Mouse (Mus musculus) frontal cortex, adult (tissue): ENCODE measurements around the gene Nrxn1.

ENCODE experiments used
- ATAC-seq: cut with Nextera tagmentation; 2 replicates; pipeline ENCODE4 v1.9.2; 2017; ENCODE audit warnings: mild to moderate bottlenecking, moderate library complexity, mixed read lengths; ENCODE audit not compliant: low TSS enrichment

Nrxn1 gene

GRCm38 (mm10) chr17:90583826-90584534, 508.9 kb downstream of the Nrxn1 start:
- ATAC-seq = no peak

GRCm38 (mm10) chr17:90583196-90583595, 509.7 kb downstream of the Nrxn1 start:
- ATAC-seq = 0 out of 2 replicates have a peak, but pooled peaks have one; percentile 6

DNA sequence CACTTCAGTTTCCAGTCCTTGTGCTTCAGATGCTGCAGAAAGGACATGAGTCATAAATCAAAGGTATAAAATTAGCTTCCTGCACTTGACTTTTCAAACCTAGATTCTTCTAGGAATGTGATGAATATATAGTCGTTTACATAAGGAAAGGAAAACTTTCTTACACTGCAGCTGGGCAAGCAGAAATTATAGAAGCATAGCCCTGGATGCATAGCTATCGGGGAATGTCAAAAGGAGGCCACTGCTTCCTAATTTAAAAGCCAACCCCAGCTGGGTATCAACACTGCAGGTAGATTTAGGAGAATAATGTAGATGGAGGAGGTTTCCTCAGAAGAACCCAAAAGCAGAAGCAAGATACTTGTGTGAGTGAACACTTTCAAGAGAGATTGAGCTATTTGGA, 523.0 kb downstream of the Nrxn1 start:
- ATAC-seq = peak; percentile 72

DNA sequence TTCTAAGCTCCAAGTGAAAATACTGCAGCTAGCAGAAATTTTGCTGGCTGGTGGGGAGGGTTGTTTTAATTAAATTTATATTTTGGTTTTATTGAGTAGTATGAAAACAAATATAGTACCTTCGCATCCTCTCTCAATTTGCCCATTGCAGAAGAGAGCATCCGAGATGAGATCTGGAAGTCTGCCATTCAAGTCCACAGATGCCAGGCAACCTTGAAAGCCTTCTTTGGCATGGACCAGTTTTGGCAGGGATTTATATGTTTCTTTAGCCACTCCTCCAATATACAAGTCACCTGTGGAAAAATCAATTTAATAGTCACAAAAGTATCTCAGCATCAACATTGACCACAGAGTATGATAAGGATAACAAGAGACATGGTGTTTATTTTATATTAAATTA, 527.7 kb downstream of the Nrxn1 start:
- ATAC-seq = no peak

DNA sequence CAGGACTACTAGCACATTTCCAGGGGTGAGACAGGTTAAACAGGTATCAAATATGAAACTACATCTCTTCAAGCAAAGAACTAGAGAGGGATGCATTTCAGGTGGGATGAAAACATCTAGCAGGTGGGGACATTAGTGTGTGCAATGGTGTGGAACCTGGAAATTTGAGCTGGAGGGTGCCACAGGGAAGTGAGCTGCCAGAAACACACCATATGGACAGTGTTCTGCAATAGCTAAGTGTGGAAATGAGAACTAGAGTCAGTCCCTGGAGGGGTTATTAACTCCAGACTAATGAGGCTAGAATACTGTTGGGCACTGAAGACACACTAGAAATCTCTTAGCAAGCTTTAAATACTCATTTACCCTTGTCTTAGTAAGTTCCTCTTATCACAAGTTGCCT, 536.5 kb downstream of the Nrxn1 start:
- ATAC-seq = no peak

- ATAC-seq = peak; percentile 47; the same call in 1 of the 2 replicates
These were observed 542.5 kb downstream of the Nrxn1 start for GRCm38 (mm10) chr17:90550415-90550814.

DNA sequence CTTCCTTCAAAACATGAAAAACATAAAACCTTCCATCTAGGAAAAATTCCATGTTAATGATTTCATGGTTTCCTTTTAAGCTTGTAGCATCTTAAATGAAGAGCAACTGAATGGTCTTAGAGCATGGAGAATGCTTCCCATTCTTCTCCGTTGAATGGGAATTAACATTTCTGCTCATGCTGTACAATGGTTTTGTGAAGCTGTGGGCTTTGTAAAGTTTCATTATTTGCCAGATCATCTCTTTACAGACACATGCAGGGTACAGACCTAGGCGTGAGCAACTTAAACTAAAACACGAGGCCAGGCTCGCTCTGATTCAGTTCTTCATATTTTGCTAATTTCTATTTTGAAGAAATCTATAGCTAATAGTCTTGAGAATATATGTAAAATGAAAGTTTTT, 546.1 kb downstream of the Nrxn1 start:
- ATAC-seq = no peak

GRCm38 (mm10) chr17:90544639-90545259, 548.1 kb downstream of the Nrxn1 start:
- no peak for ATAC-seq

GRCm38 (mm10) chr17:90543986-90544638, 548.8 kb downstream of the Nrxn1 start:
- ATAC-seq = no peak

DNA sequence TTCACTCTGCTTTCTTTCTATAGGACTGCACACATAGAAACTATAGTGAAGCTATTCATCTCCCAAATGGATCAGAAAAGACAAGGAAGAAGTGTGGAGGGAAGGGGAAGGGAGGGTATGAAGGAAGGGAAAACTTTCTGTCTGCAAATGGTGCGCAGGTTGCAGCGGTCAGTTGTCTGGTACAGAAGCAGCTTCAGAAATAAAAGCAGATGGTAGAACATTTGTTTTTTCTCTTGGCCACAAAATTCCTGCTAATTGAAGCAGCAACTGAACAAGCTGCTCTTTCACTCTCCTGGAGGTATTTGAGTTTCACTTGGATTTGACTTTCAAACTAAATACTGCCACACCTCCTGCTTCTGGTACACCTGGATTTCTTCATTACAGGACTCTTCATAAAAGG, 561.4 kb downstream of the Nrxn1 start:
- ATAC-seq = peak; percentile 74

GRCm38 (mm10) chr17:90506026-90506425, 586.8 kb downstream of the Nrxn1 start:
- ATAC-seq = no peak

- peak; percentile 60 for ATAC-seq
These were observed 588.9 kb downstream of the Nrxn1 start for GRCm38 (mm10) chr17:90503999-90504398.

DNA sequence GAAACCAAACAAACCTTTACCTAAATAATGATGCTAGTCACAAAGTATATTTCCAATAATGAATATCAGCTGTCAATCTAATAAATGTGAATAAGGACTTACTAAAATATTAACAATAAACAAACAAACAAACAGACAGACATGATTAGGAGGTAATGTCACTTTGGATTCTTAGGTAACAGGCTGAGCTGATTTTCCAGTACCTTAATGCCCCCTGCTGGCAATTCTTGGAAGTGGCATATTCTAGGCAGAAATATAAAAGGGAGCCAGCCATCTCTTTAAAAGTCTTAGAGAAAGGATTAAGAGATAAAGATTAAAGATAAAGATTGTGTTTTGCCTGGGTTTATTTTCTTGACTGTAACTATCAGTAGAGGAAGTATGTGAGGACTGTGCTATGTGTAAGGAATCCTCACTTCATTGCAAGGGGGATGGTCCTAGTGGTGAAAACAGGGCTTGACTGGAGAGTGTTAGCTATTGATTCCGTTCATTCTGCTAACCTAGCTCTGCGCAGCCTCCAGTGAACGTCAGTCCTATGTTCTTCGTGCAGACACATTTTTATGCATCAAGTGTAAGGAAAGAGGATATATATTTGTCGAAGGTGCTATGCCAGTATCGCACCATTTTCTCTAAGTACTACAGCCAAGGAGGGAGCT, 591.7 kb downstream of the Nrxn1 start:
- ATAC-seq = peak; percentile 48

DNA sequence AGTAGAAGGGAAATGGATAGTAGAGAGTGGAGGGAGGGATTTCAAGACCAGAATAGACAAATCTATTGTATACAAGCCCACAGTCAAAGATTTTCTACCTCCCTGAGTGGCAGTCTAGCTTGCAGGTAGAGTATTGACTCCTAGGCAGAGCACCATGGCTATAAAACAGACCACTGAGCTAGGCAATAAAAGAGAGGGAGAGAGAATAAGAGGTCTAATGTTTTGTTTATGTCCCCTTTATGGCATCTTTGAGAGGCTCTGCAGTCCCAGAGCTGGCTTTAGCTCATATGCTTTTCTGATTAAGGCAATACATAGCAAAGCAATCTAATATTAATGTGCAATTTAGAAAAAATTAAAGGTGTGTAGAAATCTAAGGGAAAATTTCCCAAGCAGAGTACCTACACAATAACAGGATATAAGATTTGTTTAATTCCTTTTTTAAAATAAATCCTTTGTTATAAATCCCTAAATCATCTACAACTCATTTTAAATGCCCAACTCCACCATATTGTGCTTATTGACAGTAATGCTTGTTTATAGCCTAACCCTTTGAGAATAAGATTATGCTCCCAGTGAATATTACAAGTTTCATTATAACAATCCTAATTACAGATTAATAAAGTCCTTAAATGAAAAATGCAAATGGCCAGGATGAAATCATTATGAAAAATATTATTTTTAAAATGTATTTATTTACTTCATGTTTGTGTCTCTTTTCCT, 613.2 kb downstream of the Nrxn1 start:
- no peak for ATAC-seq

DNA sequence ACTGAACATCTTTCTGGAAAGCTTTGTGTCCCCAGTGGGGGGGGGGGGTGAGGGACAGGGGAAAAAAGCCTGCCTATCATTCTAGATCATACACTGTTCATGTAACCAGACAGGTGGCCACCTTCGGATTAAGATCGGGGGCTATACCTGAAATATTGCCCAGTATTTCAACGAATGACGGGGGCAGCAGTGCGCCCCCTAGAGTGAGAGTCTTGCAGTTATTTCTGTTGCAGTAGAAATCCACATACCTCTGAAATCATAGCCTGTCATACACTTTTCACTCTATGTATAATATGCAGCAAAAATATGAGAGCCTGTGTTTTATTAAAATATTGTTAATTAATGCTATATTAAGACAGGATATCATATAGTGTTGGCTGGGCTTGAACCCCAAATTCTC, 636.1 kb downstream of the Nrxn1 start:
- ATAC-seq = no peak

GRCm38 (mm10) chr17:90455904-90456303, 637.0 kb downstream of the Nrxn1 start:
- peak; percentile 63 for ATAC-seq

DNA sequence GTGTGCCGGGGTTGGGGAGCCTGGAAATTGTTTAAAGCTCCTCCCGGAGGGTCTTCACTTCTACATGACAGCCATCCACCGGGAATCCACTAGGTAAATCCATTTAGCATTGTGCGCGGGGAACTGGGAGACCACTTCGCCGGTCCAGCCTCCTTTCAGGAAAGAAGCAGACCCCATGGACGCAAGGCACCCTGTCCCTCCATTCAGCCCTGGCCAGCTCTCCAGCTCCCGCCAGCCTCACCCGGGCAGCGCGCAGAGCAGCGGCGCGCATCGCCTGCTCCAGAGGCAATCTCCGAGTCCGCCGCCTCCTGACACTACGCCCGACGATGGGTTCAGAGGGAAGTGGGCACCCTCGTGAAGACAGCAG, 637.5 kb downstream of the Nrxn1 start:
- peak; percentile 25; the same call in 1 of the 2 replicates for ATAC-seq

DNA sequence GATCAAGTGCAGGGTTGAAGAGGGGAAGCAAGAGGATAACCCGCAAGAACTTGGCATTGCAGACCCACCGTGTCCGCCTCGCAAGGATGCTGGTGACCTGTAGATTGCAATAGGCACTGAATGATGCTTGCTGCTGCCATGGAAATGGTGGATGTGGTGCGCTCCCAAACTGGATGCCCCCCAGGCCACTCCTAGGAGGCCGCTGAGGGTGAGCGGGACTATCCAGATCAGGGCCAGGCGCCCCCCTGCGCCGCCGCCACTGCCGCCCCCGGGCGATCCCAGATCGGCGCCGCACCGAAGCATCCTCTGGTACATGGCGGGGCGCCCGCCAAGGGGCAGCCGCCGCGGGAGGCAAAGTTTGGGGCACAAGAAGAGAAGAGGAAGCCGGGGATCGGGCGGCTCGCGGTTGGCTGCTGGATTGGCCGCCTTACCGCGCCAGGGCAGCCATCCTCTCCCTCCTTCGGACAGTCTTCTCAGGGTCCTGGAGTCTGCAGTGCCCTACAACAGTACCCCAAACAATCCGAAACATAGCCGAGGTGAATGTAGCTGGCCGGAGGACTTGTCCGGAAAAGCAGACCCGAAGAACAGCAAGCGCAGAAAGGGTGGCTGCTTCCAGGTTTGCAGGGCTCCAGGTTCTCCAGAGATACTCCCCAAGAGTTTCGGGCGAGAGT, 638.0 kb downstream of the Nrxn1 start:
- ATAC-seq = no peak

- no peak for ATAC-seq
These were observed 638.5 kb downstream of the Nrxn1 start for GRCm38 (mm10) chr17:90454356-90454737.

DNA sequence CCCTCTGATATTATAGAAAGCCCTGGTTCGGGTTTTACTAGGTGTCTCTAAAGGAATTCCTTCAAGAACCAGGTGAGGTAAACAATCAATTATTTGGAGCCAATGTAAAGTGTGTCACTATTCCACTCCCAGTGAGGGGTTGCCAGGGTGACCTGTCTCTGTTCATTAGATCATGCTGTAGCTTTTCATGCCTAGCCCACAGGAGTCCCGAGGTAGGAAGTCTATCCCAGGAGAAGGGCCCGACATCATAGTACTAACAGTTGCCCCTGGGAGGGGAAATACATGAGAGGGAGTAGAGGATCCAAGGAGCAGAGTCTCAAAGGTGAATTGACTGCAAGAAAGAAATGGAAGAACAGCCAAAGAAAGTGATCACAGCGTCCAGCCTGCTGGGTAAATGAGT, 639.6 kb downstream of the Nrxn1 start:
- ATAC-seq = no peak

- 0 out of 2 replicates have a peak, but pooled peaks have one; percentile 6 for ATAC-seq
These were observed 640.1 kb downstream of the Nrxn1 start for GRCm38 (mm10) chr17:90452770-90453169.
